Mouse (Mus musculus) thymus, postnatal 25 days (tissue): Measurements from ENCODE around the gene Vsig10.
"Not testable (repeated sequence)": the region's sequence is repeated elsewhere in the genome, so short reads cannot be mapped to it uniquely, and the experiment has no call there.

Source experiments
- DNase-seq: peaks from one replicate; pipeline ENCODE4 v3.0.0; 2022

Gene Vsig10

GRCm38 (mm10) chr5:117303691-117304579, 14.9 kb upstream of the Vsig10 start:
- no peak for DNase-seq

- DNase-seq = peak; percentile 58
Measured at GRCm38 (mm10) chr5:117304947-117305346, 13.9 kb upstream of the Vsig10 start.

- no peak for DNase-seq
Measured at GRCm38 (mm10) chr5:117305754-117306153, 13.1 kb upstream of the Vsig10 start.

- no peak for DNase-seq
Measured at GRCm38 (mm10) chr5:117306826-117307225, 12.1 kb upstream of the Vsig10 start.

- peak; percentile 74 for DNase-seq
Measured at GRCm38 (mm10) chr5:117307699-117308098, 11.2 kb upstream of the Vsig10 start.

GRCm38 (mm10) chr5:117313420-117313819, 5.5 kb upstream of the Vsig10 start:
- DNase-seq = peak; percentile 16

GRCm38 (mm10) chr5:117313909-117314308, 5.0 kb upstream of the Vsig10 start:
- no peak for DNase-seq

GRCm38 (mm10) chr5:117314587-117315428, 4.1 kb upstream of the Vsig10 start:
- DNase-seq = no peak

- DNase-seq = no peak
Measured at GRCm38 (mm10) chr5:117323751-117324150, 4.9 kb downstream of the Vsig10 start.

- no peak for DNase-seq
Measured at GRCm38 (mm10) chr5:117326408-117326807, 7.5 kb downstream of the Vsig10 start.

- DNase-seq = no peak
Measured at GRCm38 (mm10) chr5:117330457-117330856, 11.6 kb downstream of the Vsig10 start.

- no peak for DNase-seq
Measured at GRCm38 (mm10) chr5:117337999-117338398, 19.1 kb downstream of the Vsig10 start.

GRCm38 (mm10) chr5:117338503-117338902, 19.6 kb downstream of the Vsig10 start:
- no peak for DNase-seq

GRCm38 (mm10) chr5:117340081-117340480, 21.2 kb downstream of the Vsig10 start:
- DNase-seq = no peak

GRCm38 (mm10) chr5:117341896-117342295, 23.0 kb downstream of the Vsig10 start:
- no peak for DNase-seq

GRCm38 (mm10) chr5:117344496-117344895, 25.6 kb downstream of the Vsig10 start:
- DNase-seq = not testable (repeated sequence)

GRCm38 (mm10) chr5:117345432-117345976, 26.6 kb downstream of the Vsig10 start:
- DNase-seq = no peak

- no peak for DNase-seq
Measured at GRCm38 (mm10) chr5:117346281-117346680, 27.4 kb downstream of the Vsig10 start.

GRCm38 (mm10) chr5:117347011-117347410, 28.1 kb downstream of the Vsig10 start:
- no peak for DNase-seq

GRCm38 (mm10) chr5:117347838-117348237, 29.0 kb downstream of the Vsig10 start:
- no peak for DNase-seq

GRCm38 (mm10) chr5:117348279-117348678, 29.4 kb downstream of the Vsig10 start:
- DNase-seq = no peak

- no peak for DNase-seq
Measured at GRCm38 (mm10) chr5:117354121-117354520, 35.2 kb downstream of the Vsig10 start.

- no peak for DNase-seq
Measured at GRCm38 (mm10) chr5:117355648-117356303, 36.9 kb downstream of the Vsig10 start.
